21 mouse cellular contexts compared by ENCODE assay signal in genomic region chr11:38117741-38118140, GRCm38 (mm10).
"Had no signal": no experiment of that assay in that cellular context is flagged by ENCODE, and none has a peak within 500 bp of the region (broad histone marks: within the 10 kb centered on the region; RNA-seq: fewer than 3 reads in every experiment).

No protein-coding gene starts in this region.

- DNase-seq: kidney, adult 18-20 months; kidney, postnatal 25 days; layer of hippocampus, adult 9-11 months; liver; liver, embryonic 13.5 days; lung, adult 2 months; lung, postnatal 36 days; retina, postnatal 1 day; right cerebral cortex, postnatal 25 days; spleen, adult 18-20 months; thymus, postnatal 25 days had no signal

- H3K27ac ChIP-seq: kidney, postnatal 0 days; layer of hippocampus, adult 2 months; limb, embryonic 10.5 days; limb, embryonic 13.5 days; liver, embryonic 13.5 days; midbrain, embryonic 10.5 days; midbrain, embryonic 13.5 days; neural tube, embryonic 13.5 days had no signal

- H3K36me3 ChIP-seq: limb, embryonic 10.5 days; limb, embryonic 13.5 days; liver, embryonic 13.5 days; midbrain, embryonic 10.5 days; midbrain, embryonic 13.5 days; neural tube, embryonic 13.5 days had no signal

- H3K4me3 ChIP-seq: layer of hippocampus, adult 2 months; limb, embryonic 10.5 days; limb, embryonic 13.5 days; liver, embryonic 13.5 days; megakaryocyte, embryonic 14.5 days; midbrain, embryonic 10.5 days; midbrain, embryonic 13.5 days; myocyte; neural tube, embryonic 13.5 days had no signal

- H3K9me3 ChIP-seq: limb, embryonic 10.5 days; limb, embryonic 13.5 days; liver, embryonic 13.5 days; megakaryocyte, embryonic 14.5 days; midbrain, embryonic 10.5 days; midbrain, embryonic 13.5 days; neural tube, embryonic 13.5 days had no signal

- ATAC-seq: midbrain, embryonic 13.5 days; midbrain, embryonic 16.5 days had no signal

- H3K4me2 ChIP-seq: limb, embryonic 13.5 days; liver, embryonic 13.5 days; midbrain, embryonic 13.5 days; neural tube, embryonic 13.5 days had no signal

- H3K27me3 ChIP-seq: limb, embryonic 13.5 days; liver, embryonic 13.5 days; megakaryocyte, embryonic 14.5 days; midbrain, embryonic 13.5 days; neural tube, embryonic 13.5 days had no signal

- H3K9ac ChIP-seq: limb, embryonic 13.5 days; liver, embryonic 13.5 days; midbrain, embryonic 13.5 days; neural tube, embryonic 13.5 days had no signal

- H3K4me1 ChIP-seq: limb, embryonic 10.5 days; limb, embryonic 13.5 days; liver, embryonic 13.5 days; megakaryocyte, embryonic 14.5 days; neural tube, embryonic 13.5 days had no signal
